Mouse (Mus musculus) embryonic facial prominence, embryonic 13.5 days (tissue): ENCODE data around the gene Ropn1l. TPM values are rescaled to one million over a fixed set of nuclear protein-coding genes. Genes with fewer than 3 reads are reported as not detected.

Source experiments
- ATAC-seq: fragments of 200-750 bp; cut with Nextera tagmentation; 2 replicates; pipeline ENCODE4 v1.8.0; 2017; ENCODE audit warnings: low read depth; ENCODE audit not compliant: insufficient number of reproducible peaks, insufficient read depth, low FRiP score, low TSS enrichment
- H3K27ac ChIP-seq: fragments of 300-500 bp; sonication (generic); 2 replicates; pipeline ENCODE4 v1.5.1; 2015; ENCODE audit warnings: moderate library complexity, mild to moderate bottlenecking, inconsistent platforms
- H3K27me3 ChIP-seq: fragments of 300-500 bp; sonication (generic); 2 replicates; pipeline ENCODE4 v1.6.1; 2015; ENCODE audit warnings: mild to moderate bottlenecking, inconsistent platforms
- H3K36me3 ChIP-seq: fragments of 300-500 bp; sonication (generic); 2 replicates; pipeline ENCODE4 v1.6.1; 2015; ENCODE audit warnings: mild to moderate bottlenecking, inconsistent platforms
- H3K4me1 ChIP-seq: fragments of 300-500 bp; sonication (generic); 2 replicates; pipeline ENCODE4 v1.6.1; 2015; ENCODE audit warnings: inconsistent platforms
- H3K4me2 ChIP-seq: fragments of 300-500 bp; sonication (generic); 2 replicates; pipeline ENCODE4 v1.6.1; 2015; ENCODE audit warnings: moderate library complexity, mild to moderate bottlenecking, inconsistent platforms
- H3K4me3 ChIP-seq: fragments of 300-500 bp; sonication (generic); 2 replicates; pipeline ENCODE4 v1.5.1; 2015; ENCODE audit warnings: mild to moderate bottlenecking, inconsistent platforms
- H3K9ac ChIP-seq: fragments of 300-500 bp; sonication (generic); 2 replicates; pipeline ENCODE4 v1.6.1; 2015; ENCODE audit warnings: mild to moderate bottlenecking, inconsistent platforms
- H3K9me3 ChIP-seq: fragments of 300-500 bp; sonication (generic); 2 replicates; pipeline ENCODE4 v1.6.1; 2016; ENCODE audit warnings: inconsistent platforms
- WGBS: fragments of 180-500 bp; shearing (Covaris S2); methylation state at CpG from one replicate; pipeline ENCODE4 v1.1.7; 2015; ENCODE audit warnings: mixed read lengths; 5-methylcytosine and 5-hydroxymethylcytosine counted together
- polyA plus RNA-seq: library from polyadenylated mRNA; unstranded; fragments of >200 nt; fragmentation: Nextera tagmentation; extraction: Ambion mirVana; gene quantifications from 2 replicates; pipeline ENCODE4 v1.2.1, GENCODE M21; 2015

Gene Ropn1l
- polyA plus RNA-seq, 1 experiment from 2014 or later, result 1.5 TPM

GRCm38 (mm10) chr15:31442698-31443097 is 10.8 kb downstream of the Ropn1l start:
- ATAC-seq, result no peak
- Histone ChIP-seq H3K9me3 (no peaks in the 10 kb centered on the region), H3K27ac (no peak overlapping the region), H3K9ac (no peak overlapping the region), H3K36me3 (no peaks in the 10 kb centered on the region), H3K27me3 (no peaks in the 10 kb centered on the region), H3K4me1 (no peaks in the 10 kb centered on the region), H3K4me3 (no peak overlapping the region), H3K4me2 (no peak overlapping the region)
- WGBS, result 85% methylated on average over 4 of the region's 4 CpGs

- H3K27ac ChIP-seq, result no peak overlapping the region
- H3K36me3 ChIP-seq, result no peaks in the 10 kb centered on the region
- H3K9ac ChIP-seq, result no peak overlapping the region
- 80% methylated on average over 6 of the region's 6 CpGs for WGBS
- no peak overlapping the region for H3K4me2 ChIP-seq
- H3K27me3 ChIP-seq, result no peaks in the 10 kb centered on the region
- H3K4me3 ChIP-seq, result no peak overlapping the region
- no peaks in the 10 kb centered on the region for H3K9me3 ChIP-seq
- ATAC-seq, result no peak
- no peaks in the 10 kb centered on the region for H3K4me1 ChIP-seq
These were observed 11.5 kb downstream of the Ropn1l start for GRCm38 (mm10) chr15:31441996-31442395.

- H3K9me3 ChIP-seq, result no peaks in the 10 kb centered on the region
- no peaks in the 10 kb centered on the region for H3K4me1 ChIP-seq
- WGBS, result 74% methylated on average over 2 of the region's 2 CpGs
- no peak overlapping the region for H3K4me3 ChIP-seq
- no peaks in the 10 kb centered on the region for H3K36me3 ChIP-seq
- H3K9ac ChIP-seq, result no peak overlapping the region
- no peak overlapping the region for H3K27ac ChIP-seq
- H3K27me3 ChIP-seq, result no peaks in the 10 kb centered on the region
- no peak overlapping the region for H3K4me2 ChIP-seq
- no peak for ATAC-seq
These were observed 16.7 kb downstream of the Ropn1l start for GRCm38 (mm10) chr15:31436811-31437210.

- H3K4me2 ChIP-seq, result no peak overlapping the region
- WGBS, result 47% methylated on average over 1 of the region's 1 CpGs
- H3K9me3 ChIP-seq, result no peaks in the 10 kb centered on the region
These were observed 17.5 kb downstream of the Ropn1l start for GRCm38 (mm10) chr15:31436083-31436482.

GRCm38 (mm10) chr15:31433768-31434167 is 19.8 kb downstream of the Ropn1l start:
- H3K4me1 ChIP-seq, result peaks cover 3% of the 10 kb centered on the region; the same call in 1 of the 2 replicates
- no peak overlapping the region for H3K4me3 ChIP-seq
- ATAC-seq, result no peak
- 79% methylated on average over 7 of the region's 7 CpGs for WGBS
- H3K9me3 ChIP-seq, result no peaks in the 10 kb centered on the region
- no peak overlapping the region for H3K27ac ChIP-seq
- H3K9ac ChIP-seq, result no peak overlapping the region
- no peaks in the 10 kb centered on the region for H3K36me3 ChIP-seq
- H3K27me3 ChIP-seq, result no peaks in the 10 kb centered on the region; the same call in 1 of the 2 replicates
- H3K4me2 ChIP-seq, result no peak overlapping the region

More at GRCm38 (mm10) chr15:31436083-31436482, 17.5 kb downstream of the Ropn1l start:
- H3K9ac ChIP-seq, result no peak overlapping the region
- no peaks in the 10 kb centered on the region for H3K27me3 ChIP-seq
- ATAC-seq, result no peak
- H3K4me3 ChIP-seq, result no peak overlapping the region
- no peaks in the 10 kb centered on the region for H3K4me1 ChIP-seq
- no peaks in the 10 kb centered on the region for H3K36me3 ChIP-seq
- no peak overlapping the region for H3K27ac ChIP-seq

- 66% methylated on average over 7 of the region's 8 CpGs for WGBS
- Histone ChIP-seq H3K9ac (no peak overlapping the region), H3K4me1 (peaks cover 7% of the 10 kb centered on the region; the same call in 1 of the 2 replicates), H3K27me3 (no peaks in the 10 kb centered on the region; the same call in 1 of the 2 replicates), H3K9me3 (no peaks in the 10 kb centered on the region), H3K36me3 (no peaks in the 10 kb centered on the region), H3K4me3 (no peak overlapping the region), H3K27ac (no peak overlapping the region), H3K4me2 (no peak overlapping the region)
- no peak for ATAC-seq
These were observed 21.7 kb downstream of the Ropn1l start for GRCm38 (mm10) chr15:31431847-31432246.

GRCm38 (mm10) chr15:31430014-31430413 is 23.5 kb downstream of the Ropn1l start:
- WGBS, result 72% methylated on average over 2 of the region's 2 CpGs
- ATAC-seq, result no peak
- Histone ChIP-seq H3K4me2 (no peak overlapping the region), H3K27me3 (no peaks in the 10 kb centered on the region; the same call in none of the 2 replicates), H3K4me3 (no peak overlapping the region), H3K36me3 (no peaks in the 10 kb centered on the region), H3K4me1 (peaks cover 7% of the 10 kb centered on the region; the same call in 1 of the 2 replicates), H3K9ac (no peak overlapping the region), H3K27ac (no peak overlapping the region), H3K9me3 (no peaks in the 10 kb centered on the region)

GRCm38 (mm10) chr15:31429429-31429828 is 24.1 kb downstream of the Ropn1l start:
- ATAC-seq, result no peak
- Histone ChIP-seq H3K4me2 (no peak overlapping the region), H3K9me3 (no peaks in the 10 kb centered on the region), H3K27me3 (no peaks in the 10 kb centered on the region; the same call in none of the 2 replicates), H3K36me3 (no peaks in the 10 kb centered on the region), H3K9ac (no peak overlapping the region), H3K27ac (no peak overlapping the region), H3K4me3 (no peak overlapping the region), H3K4me1 (peaks cover 7% of the 10 kb centered on the region; the same call in 1 of the 2 replicates)
- WGBS, result 77% methylated on average over 7 of the region's 7 CpGs

GRCm38 (mm10) chr15:31428571-31428970 is 25.0 kb downstream of the Ropn1l start:
- Histone ChIP-seq H3K9me3 (no peaks in the 10 kb centered on the region), H3K27me3 (no peaks in the 10 kb centered on the region; the same call in none of the 2 replicates), H3K36me3 (no peaks in the 10 kb centered on the region), H3K4me2 (no peak overlapping the region), H3K27ac (no peak overlapping the region), H3K9ac (no peak overlapping the region), H3K4me1 (peaks cover 7% of the 10 kb centered on the region; the same call in 1 of the 2 replicates), H3K4me3 (no peak overlapping the region)
- 47% methylated on average over 12 of the region's 12 CpGs for WGBS
- ATAC-seq, result no peak

GRCm38 (mm10) chr15:31427390-31427789 is 26.1 kb downstream of the Ropn1l start:
- Histone ChIP-seq H3K27ac (no peak overlapping the region), H3K4me3 (no peak overlapping the region), H3K9me3 (no peaks in the 10 kb centered on the region), H3K36me3 (no peaks in the 10 kb centered on the region), H3K4me1 (peaks cover 7% of the 10 kb centered on the region; the same call in 1 of the 2 replicates), H3K27me3 (no peaks in the 10 kb centered on the region; the same call in none of the 2 replicates), H3K9ac (no peak overlapping the region), H3K4me2 (no peak overlapping the region)
- no peak for ATAC-seq
- 58% methylated on average over 3 of the region's 3 CpGs for WGBS

- H3K9me3 ChIP-seq, result no peaks in the 10 kb centered on the region
- peaks cover 7% of the 10 kb centered on the region; the same call in 1 of the 2 replicates for H3K4me1 ChIP-seq
- WGBS, result 48% methylated on average over 8 of the region's 8 CpGs
- H3K4me2 ChIP-seq, result no peak overlapping the region
- no peaks in the 10 kb centered on the region for H3K36me3 ChIP-seq
- no peak overlapping the region for H3K4me3 ChIP-seq
- no peak overlapping the region for H3K9ac ChIP-seq
- ATAC-seq, result no peak
- H3K27ac ChIP-seq, result no peak overlapping the region
- no peaks in the 10 kb centered on the region; the same call in none of the 2 replicates for H3K27me3 ChIP-seq
These were observed 27.4 kb downstream of the Ropn1l start for GRCm38 (mm10) chr15:31426066-31426706.

- Histone ChIP-seq H3K4me3 (no peak overlapping the region), H3K36me3 (no peaks in the 10 kb centered on the region), H3K9ac (no peak overlapping the region), H3K9me3 (no peaks in the 10 kb centered on the region), H3K4me1 (no peaks in the 10 kb centered on the region), H3K27ac (no peak overlapping the region), H3K27me3 (no peaks in the 10 kb centered on the region; the same call in 1 of the 2 replicates), H3K4me2 (no peak overlapping the region)
- no peak for ATAC-seq
- WGBS, result 71% methylated on average over 7 of the region's 7 CpGs
These were observed 30.7 kb downstream of the Ropn1l start for GRCm38 (mm10) chr15:31422649-31423369.
